Mouse (Mus musculus): ENCODE measurements around the gene Gucd1.

DNA sequence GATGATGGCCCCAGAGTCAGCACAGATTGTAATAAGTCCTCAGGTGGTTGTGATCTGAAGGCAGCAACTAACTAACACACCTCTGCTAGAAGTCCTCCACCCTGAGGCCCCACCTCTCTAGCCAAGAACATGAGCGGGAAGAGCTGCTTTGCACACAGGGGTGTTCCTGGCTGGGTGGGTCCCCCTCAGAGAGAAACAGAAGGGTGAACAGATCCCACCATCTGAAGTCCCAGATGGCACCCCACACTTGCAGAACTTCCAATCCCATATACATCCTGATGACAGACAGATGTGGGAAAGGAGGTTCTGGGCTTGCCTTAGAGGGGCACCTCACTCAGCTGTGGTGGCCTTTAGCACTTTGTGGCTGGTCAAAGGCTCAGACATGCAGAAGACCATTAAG is 80.5 kb downstream of the Gucd1 start:
- TF ChIP-seq CTCF (conservative IDR thresholded peaks at IDR 0.05; ENCODE audit: insufficient read depth, insufficient read length, low read depth, low read length) (no peak), POLR2A (IDR thresholded peaks at IDR 0.05; ENCODE audit: low read depth, low read length) (no peak)
